Mouse (Mus musculus): Measurements from ENCODE around the gene Atp4b. TPM values are rescaled to one million over a fixed set of nuclear protein-coding genes. Genes with fewer than 3 reads are reported as not detected.

Gene Atp4b
- polyA plus RNA-seq, 1 experiment from 2014 or later: not detected

DNA sequence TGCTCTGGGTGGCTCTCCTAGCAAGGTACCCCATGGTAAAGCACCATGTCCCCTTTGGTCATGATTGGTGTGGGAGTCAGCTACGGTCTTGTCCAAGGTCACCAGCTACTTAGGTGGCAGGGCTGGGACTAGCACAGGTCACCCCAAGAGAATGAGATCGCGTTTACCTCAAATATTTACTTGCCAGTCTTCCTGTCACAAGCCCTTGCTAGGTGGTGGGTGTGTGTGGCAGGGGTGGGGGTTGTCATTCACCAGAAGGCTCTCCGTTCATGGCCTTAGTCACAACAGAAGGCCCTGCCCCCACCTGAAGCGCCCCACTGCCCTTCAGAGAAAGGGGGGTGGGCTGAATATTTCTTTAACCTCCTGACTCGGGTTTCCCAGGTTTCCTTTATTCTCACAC lies 6.9 kb upstream of the Atp4b start:
- Histone ChIP-seq H3K27ac (ENCODE audit: low read depth, low read length) (no peak overlapping the region), H3K4me1 (replicated peaks; ENCODE audit: control insufficient read depth, insufficient read depth, low read length) (no peaks in the 10 kb centered on the region), H3K4me3 (ENCODE audit: low read depth, low read length) (no peak overlapping the region), H3K36me3 (ENCODE audit: control insufficient read depth, insufficient read depth, low read length) (no peaks in the 10 kb centered on the region), H3K9ac (ENCODE audit: low read depth, low read length) (no peak overlapping the region), H3K27me3 (replicated peaks; ENCODE audit: control insufficient read depth, insufficient read depth, low read length) (no peaks in the 10 kb centered on the region), H3K4me2 (no peak overlapping the region), H3K9me3 (ENCODE audit: control insufficient read depth, low read length) (no peaks in the 10 kb centered on the region)
- ATAC-seq (replicated peaks; ENCODE audit: low FRiP score): no peak
- DNase-seq (ENCODE audit: low spot score): no peak
- WGBS: 66% methylated on average over 6 of the region's 6 CpGs

DNA sequence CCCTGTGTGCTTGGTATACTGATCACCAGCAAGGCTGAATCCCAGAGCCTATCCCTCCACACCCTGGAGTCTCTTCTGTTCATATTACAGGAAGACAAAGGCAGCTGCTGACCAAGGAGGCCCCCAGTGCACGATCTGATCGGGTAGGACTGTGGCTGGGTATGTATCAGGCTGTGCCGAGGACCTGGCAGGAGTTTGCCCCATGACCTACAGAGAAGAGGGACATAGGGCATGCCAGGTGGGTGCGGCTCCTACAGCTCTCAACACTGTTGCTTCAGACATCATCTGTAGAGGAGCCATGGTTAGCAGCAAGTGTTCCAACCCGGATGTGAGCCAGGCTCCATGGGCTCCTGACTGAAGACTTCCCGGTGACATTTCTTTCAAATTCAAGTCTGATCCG lies 2.8 kb downstream of the Atp4b start:
- H3K4me1 ChIP-seq (replicated peaks; ENCODE audit: control insufficient read depth, insufficient read depth, low read length): no peaks in the 10 kb centered on the region; the same call in 1 of the 2 replicates
- no peak overlapping the region for H3K9ac ChIP-seq (ENCODE audit: low read depth, low read length)
- H3K9me3 ChIP-seq (ENCODE audit: control insufficient read depth, low read length): no peaks in the 10 kb centered on the region
- DNase-seq (ENCODE audit: low spot score) (no peak), ATAC-seq (replicated peaks; ENCODE audit: low FRiP score) (no peak)
- no peak overlapping the region for H3K4me2 ChIP-seq
- no peak overlapping the region for H3K27ac ChIP-seq (ENCODE audit: low read depth, low read length)
- H3K36me3 ChIP-seq (ENCODE audit: control insufficient read depth, insufficient read depth, low read length): no peaks in the 10 kb centered on the region
- H3K4me3 ChIP-seq (ENCODE audit: low read depth, low read length): no peak overlapping the region
- 81% methylated on average over 7 of the region's 7 CpGs for WGBS
- no peaks in the 10 kb centered on the region for H3K27me3 ChIP-seq (replicated peaks; ENCODE audit: control insufficient read depth, insufficient read depth, low read length)

DNA sequence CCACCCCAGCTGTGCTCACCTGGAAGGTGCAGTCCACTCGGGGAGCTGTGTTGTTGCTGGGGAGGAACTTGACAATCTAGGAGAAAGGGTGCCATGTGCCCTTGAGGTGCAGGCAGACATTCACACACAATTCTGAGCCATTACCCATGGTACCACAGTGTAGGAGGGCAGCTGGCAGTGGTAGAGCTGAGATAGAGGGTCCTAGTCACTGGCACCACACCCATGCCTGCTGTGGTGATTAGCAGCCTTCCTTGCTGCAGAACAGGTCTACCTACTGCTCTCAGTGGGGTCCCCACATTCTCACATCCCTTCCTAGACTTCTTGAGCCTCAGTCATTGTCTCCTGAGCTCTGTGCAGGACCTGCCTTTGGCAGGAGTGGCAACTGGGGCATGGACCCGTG lies 7.9 kb downstream of the Atp4b start:
- no peak overlapping the region for H3K27ac ChIP-seq (ENCODE audit: low read depth, low read length)
- H3K4me3 ChIP-seq (ENCODE audit: low read depth, low read length): no peak overlapping the region
- DNase-seq (ENCODE audit: low spot score): no peak
- H3K9me3 ChIP-seq (ENCODE audit: control insufficient read depth, low read length): no peaks in the 10 kb centered on the region
- no peak overlapping the region for H3K9ac ChIP-seq (ENCODE audit: low read depth, low read length)
- 69% methylated on average over 2 of the region's 2 CpGs for WGBS
- H3K36me3 ChIP-seq (ENCODE audit: control insufficient read depth, insufficient read depth, low read length): no peaks in the 10 kb centered on the region
- no peaks in the 10 kb centered on the region for H3K27me3 ChIP-seq (replicated peaks; ENCODE audit: control insufficient read depth, insufficient read depth, low read length)
- H3K4me1 ChIP-seq (replicated peaks; ENCODE audit: control insufficient read depth, insufficient read depth, low read length): no peaks in the 10 kb centered on the region; the same call in 1 of the 2 replicates
- 0 out of 2 replicates have a peak, but pooled peaks have one; percentile 23 for ATAC-seq (replicated peaks; ENCODE audit: low FRiP score)
- H3K4me2 ChIP-seq: no peak overlapping the region

DNA sequence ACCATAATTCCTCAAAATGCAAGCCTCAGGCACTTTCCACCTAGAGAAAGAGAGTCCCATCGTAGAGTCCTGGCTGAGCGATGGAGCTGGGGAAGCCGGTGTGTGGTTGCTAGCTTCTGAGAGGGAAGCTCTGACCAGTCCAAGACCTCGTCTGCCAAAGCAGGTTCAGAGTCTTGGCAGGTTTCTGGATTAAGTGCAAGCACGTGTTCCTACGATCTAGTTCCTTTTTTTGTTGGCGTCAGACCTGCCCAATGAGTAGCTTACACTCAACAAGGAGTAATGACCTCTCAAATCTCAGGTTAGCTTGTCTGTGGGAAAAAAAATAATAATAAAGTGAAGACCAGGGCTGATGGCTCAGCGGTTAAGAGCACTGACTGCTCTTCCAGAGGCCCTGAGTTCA lies 8.9 kb downstream of the Atp4b start:
- no peaks in the 10 kb centered on the region for H3K36me3 ChIP-seq (ENCODE audit: control insufficient read depth, insufficient read depth, low read length)
- DNase-seq (ENCODE audit: low spot score) (no peak), ATAC-seq (replicated peaks; ENCODE audit: low FRiP score) (no peak)
- no peaks in the 10 kb centered on the region for H3K9me3 ChIP-seq (ENCODE audit: control insufficient read depth, low read length)
- WGBS: 71% methylated on average over 8 of the region's 8 CpGs
- H3K27me3 ChIP-seq (replicated peaks; ENCODE audit: control insufficient read depth, insufficient read depth, low read length): no peaks in the 10 kb centered on the region
- no peak overlapping the region for H3K4me2 ChIP-seq
- no peaks in the 10 kb centered on the region; the same call in 1 of the 2 replicates for H3K4me1 ChIP-seq (replicated peaks; ENCODE audit: control insufficient read depth, insufficient read depth, low read length)
- H3K9ac ChIP-seq (ENCODE audit: low read depth, low read length): no peak overlapping the region
- H3K27ac ChIP-seq (ENCODE audit: low read depth, low read length): no peak overlapping the region
- H3K4me3 ChIP-seq (ENCODE audit: low read depth, low read length): no peak overlapping the region

DNA sequence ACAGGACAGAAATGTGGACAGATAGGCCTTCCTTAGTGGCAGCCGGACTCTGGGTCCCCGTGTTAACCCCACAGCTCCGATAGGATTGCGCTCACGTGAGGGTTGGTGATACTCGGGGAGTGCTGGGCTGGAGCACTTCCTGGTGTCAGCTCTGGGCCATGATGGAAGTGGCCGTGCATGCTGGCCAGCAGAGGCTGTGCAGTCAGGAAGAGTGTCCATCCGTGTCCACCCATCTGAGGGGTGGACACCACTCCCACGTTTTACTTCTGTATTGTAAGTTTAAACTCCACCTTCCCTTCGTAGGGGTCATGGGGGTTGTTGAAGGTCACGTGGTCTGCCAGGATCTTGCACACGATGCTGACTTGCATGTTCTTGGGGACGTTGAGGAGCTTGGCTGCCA lies 10.3 kb downstream of the Atp4b start:
- Histone ChIP-seq H3K36me3 (ENCODE audit: control insufficient read depth, insufficient read depth, low read length) (no peaks in the 10 kb centered on the region), H3K9me3 (ENCODE audit: control insufficient read depth, low read length) (no peaks in the 10 kb centered on the region), H3K4me3 (ENCODE audit: low read depth, low read length) (no peak overlapping the region), H3K9ac (ENCODE audit: low read depth, low read length) (no peak overlapping the region), H3K27me3 (replicated peaks; ENCODE audit: control insufficient read depth, insufficient read depth, low read length) (no peaks in the 10 kb centered on the region), H3K27ac (ENCODE audit: low read depth, low read length) (no peak overlapping the region), H3K4me2 (no peak overlapping the region), H3K4me1 (replicated peaks; ENCODE audit: control insufficient read depth, insufficient read depth, low read length) (no peaks in the 10 kb centered on the region; the same call in 1 of the 2 replicates)
- DNase-seq (ENCODE audit: low spot score) (no peak), ATAC-seq (replicated peaks; ENCODE audit: low FRiP score) (no peak)
- WGBS: 77% methylated on average over 13 of the region's 13 CpGs

DNA sequence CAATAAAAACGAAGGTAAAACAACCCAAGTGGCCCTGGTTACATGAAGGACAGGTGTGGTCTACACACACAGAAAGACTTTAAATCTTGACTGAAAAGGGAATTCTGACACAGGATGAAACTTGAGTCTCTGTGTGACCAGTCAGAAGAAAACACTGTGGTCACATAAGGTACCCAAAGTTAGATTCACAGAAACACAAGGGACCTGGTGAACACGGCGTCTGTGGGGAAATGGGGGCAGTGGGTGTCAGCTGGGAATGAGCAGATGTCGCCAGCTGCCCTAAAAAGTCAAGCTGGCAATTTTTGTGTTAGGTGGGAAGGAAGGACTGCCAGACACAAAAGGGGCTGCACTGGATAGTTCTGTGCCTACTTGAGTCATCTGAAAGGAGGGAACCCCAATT lies 13.6 kb downstream of the Atp4b start:
- H3K9me3 ChIP-seq (ENCODE audit: control insufficient read depth, low read length): no peaks in the 10 kb centered on the region
- no peak overlapping the region for H3K4me3 ChIP-seq (ENCODE audit: low read depth, low read length)
- ATAC-seq (replicated peaks; ENCODE audit: low FRiP score): no peak
- no peak overlapping the region for H3K27ac ChIP-seq (ENCODE audit: low read depth, low read length)
- no peak overlapping the region for H3K9ac ChIP-seq (ENCODE audit: low read depth, low read length)
- 95% methylated on average over 4 of the region's 4 CpGs for WGBS
- no peaks in the 10 kb centered on the region for H3K27me3 ChIP-seq (replicated peaks; ENCODE audit: control insufficient read depth, insufficient read depth, low read length)
- H3K4me2 ChIP-seq: no peak overlapping the region
- no peak for DNase-seq (ENCODE audit: low spot score)
- H3K36me3 ChIP-seq (ENCODE audit: control insufficient read depth, insufficient read depth, low read length): peaks cover 15% of the 10 kb centered on the region
- no peaks in the 10 kb centered on the region for H3K4me1 ChIP-seq (replicated peaks; ENCODE audit: control insufficient read depth, insufficient read depth, low read length)

DNA sequence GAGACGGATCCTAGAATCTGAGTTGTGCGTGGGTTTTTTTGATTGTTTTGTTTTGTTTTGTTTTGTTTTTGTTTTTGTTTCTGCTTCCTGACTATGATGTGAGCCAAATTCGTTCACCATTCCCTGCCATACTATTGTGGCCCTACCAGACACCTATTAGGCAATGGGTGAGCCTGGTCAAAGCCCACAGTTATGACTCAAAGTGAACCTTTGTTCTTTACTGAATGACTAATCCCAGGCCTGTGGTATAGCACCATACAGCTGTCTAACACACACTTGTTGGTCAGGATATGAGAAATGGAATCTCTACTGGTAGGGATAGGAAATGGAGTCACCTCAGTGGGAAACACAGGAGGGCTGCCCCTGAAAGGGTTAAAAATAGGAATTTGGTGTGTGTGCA lies 14.1 kb downstream of the Atp4b start:
- Histone ChIP-seq H3K36me3 (ENCODE audit: control insufficient read depth, insufficient read depth, low read length) (peaks cover 15% of the 10 kb centered on the region), H3K9me3 (ENCODE audit: control insufficient read depth, low read length) (no peaks in the 10 kb centered on the region), H3K4me1 (replicated peaks; ENCODE audit: control insufficient read depth, insufficient read depth, low read length) (no peaks in the 10 kb centered on the region), H3K9ac (ENCODE audit: low read depth, low read length) (no peak overlapping the region), H3K27me3 (replicated peaks; ENCODE audit: control insufficient read depth, insufficient read depth, low read length) (no peaks in the 10 kb centered on the region), H3K27ac (ENCODE audit: low read depth, low read length) (no peak overlapping the region), H3K4me2 (no peak overlapping the region), H3K4me3 (ENCODE audit: low read depth, low read length) (no peak overlapping the region)
- WGBS: 82% methylated on average over 3 of the region's 3 CpGs
- ATAC-seq (replicated peaks; ENCODE audit: low FRiP score) (no peak), DNase-seq (ENCODE audit: low spot score) (no peak)

DNA sequence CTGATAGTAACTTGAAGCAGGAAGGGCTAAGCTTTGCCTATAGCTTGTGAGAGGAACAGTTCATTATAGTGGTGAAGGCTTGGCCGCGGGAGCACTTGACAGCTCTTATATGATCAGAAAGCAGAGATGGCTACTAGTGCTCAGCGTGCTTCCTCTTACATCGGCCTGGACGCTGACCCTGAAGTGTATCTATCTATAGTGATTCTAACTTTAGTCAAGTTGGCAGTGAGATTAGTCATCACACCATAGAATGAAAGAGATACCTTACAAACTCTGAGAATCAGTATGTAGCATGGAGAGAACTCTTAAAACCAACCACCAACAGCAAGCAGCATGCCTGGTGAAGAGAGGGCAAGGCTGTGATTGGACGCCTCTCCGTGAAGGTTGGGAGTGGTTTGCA lies 15.0 kb downstream of the Atp4b start:
- WGBS: 82% methylated on average over 7 of the region's 7 CpGs

DNA sequence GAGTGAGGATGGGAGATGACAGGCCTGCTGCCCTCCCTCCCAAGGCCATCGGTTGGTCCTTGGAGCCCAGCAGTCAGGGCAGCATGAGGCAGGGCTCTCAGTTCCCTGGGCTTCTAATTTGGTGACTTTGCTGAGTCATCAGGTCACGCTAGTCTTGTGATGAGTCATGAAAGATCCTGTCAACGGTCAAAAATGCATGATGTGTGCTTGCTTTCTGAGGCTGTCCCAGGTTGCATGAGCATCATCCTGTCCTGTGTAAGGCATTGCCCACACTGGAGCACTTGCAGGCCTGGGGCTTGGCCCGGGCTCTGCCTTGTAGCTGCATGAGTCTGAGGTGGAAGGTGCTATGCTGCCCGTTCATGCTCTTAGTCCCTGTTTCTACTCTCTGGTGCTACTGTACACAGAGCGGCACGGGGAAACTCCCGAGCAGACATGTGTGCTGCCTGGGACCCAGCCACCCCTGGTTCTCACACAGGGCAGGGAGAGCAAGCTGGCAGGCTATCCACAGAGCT lies 23.4 kb downstream of the Atp4b start:
- Histone ChIP-seq H3K4me3 (ENCODE audit: low read depth, low read length) (no peak overlapping the region), H3K9ac (ENCODE audit: low read depth, low read length) (no peak overlapping the region), H3K27ac (ENCODE audit: low read depth, low read length) (no peak overlapping the region; the same call in 1 of the 2 replicates), H3K4me1 (replicated peaks; ENCODE audit: control insufficient read depth, insufficient read depth, low read length) (no peaks in the 10 kb centered on the region), H3K4me2 (no peak overlapping the region), H3K36me3 (ENCODE audit: control insufficient read depth, insufficient read depth, low read length) (peaks cover 67% of the 10 kb centered on the region), H3K27me3 (replicated peaks; ENCODE audit: control insufficient read depth, insufficient read depth, low read length) (no peaks in the 10 kb centered on the region), H3K9me3 (ENCODE audit: control insufficient read depth, low read length) (no peaks in the 10 kb centered on the region)
- peak; percentile 29; the same call in 1 of the 2 replicates for ATAC-seq (replicated peaks; ENCODE audit: low FRiP score)
- no peak for DNase-seq (ENCODE audit: low spot score)
- WGBS: 83% methylated on average over 8 of the region's 8 CpGs

More for the DNA sequence above, 15.0 kb downstream of the Atp4b start:
- no peak overlapping the region for H3K4me3 ChIP-seq (ENCODE audit: low read depth, low read length)
- H3K9me3 ChIP-seq (ENCODE audit: control insufficient read depth, low read length): no peaks in the 10 kb centered on the region
- no peak overlapping the region for H3K4me2 ChIP-seq
- no peak overlapping the region for H3K9ac ChIP-seq (ENCODE audit: low read depth, low read length)
- peaks cover 18% of the 10 kb centered on the region for H3K36me3 ChIP-seq (ENCODE audit: control insufficient read depth, insufficient read depth, low read length)
- H3K27me3 ChIP-seq (replicated peaks; ENCODE audit: control insufficient read depth, insufficient read depth, low read length): no peaks in the 10 kb centered on the region
- ATAC-seq (replicated peaks; ENCODE audit: low FRiP score): no peak
- no peak for DNase-seq (ENCODE audit: low spot score)
- H3K4me1 ChIP-seq (replicated peaks; ENCODE audit: control insufficient read depth, insufficient read depth, low read length): no peaks in the 10 kb centered on the region
- no peak overlapping the region for H3K27ac ChIP-seq (ENCODE audit: low read depth, low read length)
